Mouse (Mus musculus) bone marrow macrophage, adult 2 months (primary cell): ENCODE measurements around the gene Hspg2.

Source experiments
- CTCF ChIP-seq: IDR thresholded peaks from 2 replicates; pipeline ENCODE4 v1.5.1; 2012; ENCODE audit warnings: low read depth, mild to moderate bottlenecking, low read length, moderate library complexity
- POLR2A ChIP-seq: IDR thresholded peaks from 2 replicates; pipeline ENCODE4 v1.6.1; 2012; ENCODE audit warnings: mild to moderate bottlenecking, low read depth, low read length, borderline replicate concordance

DNA sequence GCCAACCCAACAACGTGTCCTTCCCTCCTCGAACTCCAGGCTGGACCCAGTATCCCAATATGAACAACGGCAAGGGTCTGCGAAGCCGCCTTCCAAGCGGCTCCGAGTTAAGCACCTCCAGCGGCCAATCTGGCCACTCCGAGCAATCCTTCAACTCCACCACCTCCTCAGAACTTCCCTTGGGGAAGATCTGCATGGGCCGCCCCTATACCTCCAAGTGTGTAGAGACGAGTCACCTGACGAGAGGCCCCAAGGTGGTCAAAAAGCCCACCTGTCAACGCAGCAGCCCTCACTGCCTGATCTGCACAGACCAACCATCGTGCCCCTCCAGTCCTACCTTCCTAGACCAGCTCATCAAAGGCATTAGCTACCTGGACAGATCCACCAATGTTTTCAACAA is 14.0 kb upstream of the Hspg2 start:
- TF ChIP-seq POLR2A (no peak), CTCF (no peak)
